Mouse (Mus musculus) MEL (cell line): Measurements from ENCODE around the gene Ms4a4d. TPM values are rescaled to one million over a fixed set of nuclear protein-coding genes. Genes with fewer than 3 reads are reported as not detected.

Experiments
- DNase-seq: peaks from one replicate; pipeline ENCODE4 v3.0.0; 2011; ENCODE audit warnings: low read depth, low spot score
- H3K27ac ChIP-seq: 2 replicates; pipeline ENCODE4 v1.5.1; 2012; ENCODE audit warnings: low read depth, mild to moderate bottlenecking, control low read depth, low read length, moderate library complexity; ENCODE audit not compliant: control insufficient read depth
- H3K27me3 ChIP-seq, 2 experiments: fragments of 150-350 bp in 1 of 2; sonication (generic) in 1 of 2; 2 replicates each; pipeline ENCODE4 v1.6.1; 2012; ENCODE audit warnings: low read length in 2 of 2, mild to moderate bottlenecking in 2 of 2, improper control_type of control experiment in 1 of 2, moderate library complexity in 1 of 2; ENCODE audit not compliant: insufficient read depth in 2 of 2, control insufficient read depth in 1 of 2
- H3K36me3 ChIP-seq, 2 experiments: 2 replicates each; pipeline ENCODE4 v1.6.1; 2012 to 2014; ENCODE audit warnings: low read length in 2 of 2, improper control_type of control experiment in 1 of 2, inconsistent platforms in 1 of 2, mild to moderate bottlenecking in 1 of 2; ENCODE audit not compliant: insufficient read depth in 2 of 2, control insufficient read depth in 1 of 2
- H3K4me1 ChIP-seq, 2 experiments: fragments of 150-350 bp in 1 of 2; sonication (generic) in 1 of 2; 2 replicates each; pipeline ENCODE4 v1.6.1; 2012; ENCODE audit warnings: low read length in 2 of 2, improper control_type of control experiment in 1 of 2, mild to moderate bottlenecking in 1 of 2; ENCODE audit not compliant: insufficient read depth in 2 of 2, control insufficient read depth in 1 of 2
- H3K4me3 ChIP-seq, 2 experiments: fragments of 150-350 bp in 1 of 2; sonication (generic) in 1 of 2; 2 replicates each; pipeline ENCODE4 v1.5.1; 2012; ENCODE audit warnings: low read depth in 2 of 2, low read length in 2 of 2, mild to moderate bottlenecking in 2 of 2, moderate library complexity in 2 of 2, control low read depth in 1 of 2, improper control_type of control experiment in 1 of 2; ENCODE audit not compliant: control insufficient read depth in 1 of 2, insufficient read depth in 1 of 2
- H3K79me2 ChIP-seq: 2 replicates; pipeline ENCODE4 v1.6.1; 2012; ENCODE audit warnings: mild to moderate bottlenecking, low read length, moderate library complexity; ENCODE audit not compliant: control insufficient read depth, poor library complexity, insufficient read depth
- H3K9ac ChIP-seq: 2 replicates; pipeline ENCODE4 v1.6.1; 2012; ENCODE audit warnings: low read depth, mild to moderate bottlenecking, control low read depth, low read length, moderate library complexity; ENCODE audit not compliant: control insufficient read depth, poor library complexity, severe bottlenecking
- H3K9me3 ChIP-seq: fragments of 150-350 bp; sonication (generic); replicated peaks from 2 replicates; pipeline ENCODE4 v1.6.1; 2012; ENCODE audit warnings: mild to moderate bottlenecking, low read length, improper control_type of control experiment, moderate library complexity; ENCODE audit not compliant: insufficient read depth
- CHD1 ChIP-seq: IDR thresholded peaks from 2 replicates; pipeline ENCODE4 v1.6.1; 2012; ENCODE audit warnings: low read depth, mild to moderate bottlenecking, inconsistent platforms, low read length, improper control_type of control experiment
- CHD2 ChIP-seq: IDR thresholded peaks from 2 replicates; pipeline ENCODE4 v1.6.1; 2011; ENCODE audit warnings: low read length, improper control_type of control experiment
- E2F4 ChIP-seq: IDR thresholded peaks from 2 replicates; pipeline ENCODE4 v1.6.1; 2011; ENCODE audit warnings: low read depth, low read length, improper control_type of control experiment, borderline replicate concordance
- ELF1 ChIP-seq: IDR thresholded peaks from 2 replicates; pipeline ENCODE4 v1.6.1; 2014; ENCODE audit warnings: low read depth, mild to moderate bottlenecking, inconsistent platforms, low read length, improper control_type of control experiment, moderate library complexity
- JUND ChIP-seq: IDR thresholded peaks from 2 replicates; pipeline ENCODE4 v1.6.1; 2011; ENCODE audit warnings: low read depth, mild to moderate bottlenecking, improper control_type of control experiment, low read length
- KAT2A ChIP-seq: conservative IDR thresholded peaks from 2 replicates; pipeline ENCODE4 v1.6.1; 2012; ENCODE audit warnings: low read depth, low read length, improper control_type of control experiment, inconsistent platforms
- MAZ ChIP-seq: IDR thresholded peaks from 2 replicates; pipeline ENCODE4 v1.6.1; 2012; ENCODE audit warnings: low read depth, mild to moderate bottlenecking, inconsistent platforms, low read length, improper control_type of control experiment
- MYC ChIP-seq: IDR thresholded peaks from 2 replicates; pipeline ENCODE4 v1.6.1; 2011; ENCODE audit warnings: low read depth, mild to moderate bottlenecking, low read length, improper control_type of control experiment, moderate library complexity
- NELFE ChIP-seq: IDR thresholded peaks from 2 replicates; pipeline ENCODE4 v1.6.1; 2011; ENCODE audit warnings: low read depth, low read length, improper control_type of control experiment
- POLR2A ChIP-seq, 2 experiments: IDR thresholded peaks; 2 replicates each; pipeline ENCODE4 v1.6.1; 2011 to 2012; ENCODE audit warnings: low read length in 2 of 2, mild to moderate bottlenecking in 2 of 2, control low read depth in 1 of 2, improper control_type of control experiment in 1 of 2, low read depth in 1 of 2, moderate library complexity in 1 of 2; ENCODE audit not compliant: control insufficient read depth in 1 of 2, insufficient read depth in 1 of 2, poor library complexity in 1 of 2
- POLR2AphosphoS2 ChIP-seq: IDR thresholded peaks from 2 replicates; pipeline ENCODE4 v1.6.1; 2011; ENCODE audit warnings: low read length, improper control_type of control experiment
- POLR2AphosphoS5 ChIP-seq: IDR thresholded peaks from 2 replicates; pipeline ENCODE4 v1.6.1; 2012; ENCODE audit warnings: low read depth, borderline replicate concordance, mild to moderate bottlenecking, inconsistent platforms, low read length, moderate library complexity, mixed read lengths
- RAD21 ChIP-seq: IDR thresholded peaks from 2 replicates; pipeline ENCODE4 v1.6.1; 2011; ENCODE audit warnings: mild to moderate bottlenecking, low read depth, low read length, improper control_type of control experiment
- RCOR1 ChIP-seq: IDR thresholded peaks from 2 replicates; pipeline ENCODE4 v1.6.1; 2012; ENCODE audit warnings: low read depth, mild to moderate bottlenecking, inconsistent platforms, low read length, improper control_type of control experiment
- SIN3A ChIP-seq: IDR thresholded peaks from 2 replicates; pipeline ENCODE4 v1.6.1; 2012; ENCODE audit warnings: low read length, improper control_type of control experiment, inconsistent platforms
- SMC3 ChIP-seq: IDR thresholded peaks from 2 replicates; pipeline ENCODE4 v1.6.1; 2011; ENCODE audit warnings: low read depth, low read length, improper control_type of control experiment
- ZC3H11A ChIP-seq: IDR thresholded peaks from 2 replicates; pipeline ENCODE4 v1.6.1; 2012; ENCODE audit warnings: low read depth, mild to moderate bottlenecking, inconsistent platforms, low read length, improper control_type of control experiment
- ZKSCAN1 ChIP-seq: IDR thresholded peaks from 2 replicates; pipeline ENCODE4 v1.6.1; 2012; ENCODE audit warnings: low read depth, mild to moderate bottlenecking, inconsistent platforms, low read length, improper control_type of control experiment, moderate library complexity
- ZMIZ1 ChIP-seq: IDR thresholded peaks from 2 replicates; pipeline ENCODE4 v1.6.1; 2012; ENCODE audit warnings: low read depth, mild to moderate bottlenecking, inconsistent platforms, low read length, improper control_type of control experiment, moderate library complexity
- polyA plus RNA-seq, 2 experiments: library from polyadenylated mRNA; stranded (reverse) in 1 of 2; unstranded in 1 of 2; fragments of >175 nt in 1 of 2; fragments of >200 nt in 1 of 2; gene quantifications; 2 replicates each; pipeline versions ENCODE4 v1.2.1 to v1.2.4; 2012; ENCODE audit warnings: low replicate concordance in 2 of 2, low read depth in 1 of 2; ENCODE audit not compliant: insufficient read length in 2 of 2, insufficient read depth in 1 of 2, missing spikeins in 1 of 2
- total RNA-seq: library from RNA; depleted of rRNA; stranded (reverse); fragments of 300-350 nt; gene quantifications from 2 replicates; pipeline ENCODE4 v1.2.3, GENCODE M21; 2012

Ms4a4d gene
- total and polyA plus RNA-seq, 3 experiments: not detected

- Histone ChIP-seq H3K27ac (no peak overlapping the region), H3K36me3 (no peaks in the 10 kb centered on the region), H3K4me1 (no peaks in the 10 kb centered on the region), H3K9me3 (no peaks in the 10 kb centered on the region), H3K4me3 (no peak overlapping the region), H3K79me2 (no peaks in the 10 kb centered on the region), H3K9ac (no peak overlapping the region), H3K27me3 (peaks cover 1 to 9% of the 10 kb centered on the region in 2 experiments)
- TF ChIP-seq JUND (no peak), CHD2 (no peak), SIN3A (no peak), SMC3 (no peak), MAZ (no peak), CHD1 (no peak), RAD21 (no peak), E2F4 (no peak), ZKSCAN1 (no peak), ELF1 (no peak), POLR2AphosphoS5 (no peak)
- DNase-seq: no peak
Measured at GRCm38 (mm10) chr19:11574965-11575364, 38.4 kb downstream of the Ms4a4d start.

DNA sequence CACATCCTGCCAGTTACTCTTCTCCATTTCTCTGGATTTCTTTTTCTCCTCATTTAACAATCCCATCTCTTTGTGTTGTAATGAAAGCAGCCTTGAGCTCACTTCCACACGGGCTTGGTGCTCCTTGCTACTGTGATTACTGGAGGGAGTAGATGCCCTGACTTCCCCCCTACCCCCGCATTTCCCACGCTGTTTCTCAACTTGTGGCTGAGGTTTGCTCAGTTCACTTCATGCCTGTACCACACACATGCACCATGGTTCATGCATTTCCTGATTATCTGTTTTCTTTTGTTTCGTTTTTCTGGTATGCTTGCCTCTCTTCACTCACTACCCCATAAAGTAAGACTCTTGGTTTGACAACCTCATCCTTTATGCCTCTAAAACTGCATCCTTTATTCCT is 52.6 kb downstream of the Ms4a4d start:
- Histone ChIP-seq H3K79me2 (no peaks in the 10 kb centered on the region), H3K4me3 (no peak overlapping the region), H3K27ac (no peak overlapping the region), H3K4me1 (no peaks in the 10 kb centered on the region), H3K9ac (no peak overlapping the region), H3K9me3 (no peaks in the 10 kb centered on the region), H3K27me3 (no peaks in the 10 kb centered on the region; a peak in 2 of 4 replicates), H3K36me3 (no peaks in the 10 kb centered on the region)
- TF ChIP-seq SIN3A: no peak
- no peak for TF ChIP-seq POLR2AphosphoS5
- no peak for TF ChIP-seq POLR2AphosphoS2
- no peak for TF ChIP-seq POLR2A (IDR thresholded peaks at IDR 0.05; ENCODE audit: control insufficient read depth in 1 of 2, insufficient read depth in 1 of 2, low read depth in 1 of 2, low read length in 2 of 2, poor library complexity in 1 of 2)
- TF ChIP-seq NELFE: no peak
- TF ChIP-seq ZMIZ1: no peak
- TF ChIP-seq ZC3H11A: no peak
- TF ChIP-seq MYC: no peak
- TF ChIP-seq KAT2A: no peak
- TF ChIP-seq RCOR1: no peak
- TF ChIP-seq ZKSCAN1: no peak
- no peak for DNase-seq
